Mouse (Mus musculus) liver, postnatal 0 days (tissue): ENCODE measurements around the gene Fbln2.

Experiments used
- CTCF ChIP-seq: sonication (generic); IDR thresholded peaks from 2 replicates; pipeline ENCODE4 v1.5.1; 2016; ENCODE audit warnings: antibody characterized with exemption, low read depth
- EP300 ChIP-seq: IDR thresholded peaks from 2 replicates; pipeline ENCODE4 v1.6.1; 2016; ENCODE audit warnings: antibody characterized with exemption, low read depth, mild to moderate bottlenecking

GRCm38 (mm10) chr6:91172381-91172780, 39.9 kb upstream of the Fbln2 start:
- TF ChIP-seq CTCF = no peak
- no peak for TF ChIP-seq EP300
